Mouse (Mus musculus) erythroblast, embryonic 14.5 days (primary cell): ENCODE measurements around the gene Tff2.

Experiments
- GATA1 ChIP-seq: IDR thresholded peaks from 2 replicates; pipeline ENCODE4 v1.6.1; 2012; ENCODE audit warnings: low read length, inconsistent platforms, mixed read lengths
- TAL1 ChIP-seq: IDR thresholded peaks from 3 replicates; pipeline ENCODE4 v1.6.1; 2012; ENCODE audit warnings: low read length, inconsistent platforms, mixed read lengths

DNA sequence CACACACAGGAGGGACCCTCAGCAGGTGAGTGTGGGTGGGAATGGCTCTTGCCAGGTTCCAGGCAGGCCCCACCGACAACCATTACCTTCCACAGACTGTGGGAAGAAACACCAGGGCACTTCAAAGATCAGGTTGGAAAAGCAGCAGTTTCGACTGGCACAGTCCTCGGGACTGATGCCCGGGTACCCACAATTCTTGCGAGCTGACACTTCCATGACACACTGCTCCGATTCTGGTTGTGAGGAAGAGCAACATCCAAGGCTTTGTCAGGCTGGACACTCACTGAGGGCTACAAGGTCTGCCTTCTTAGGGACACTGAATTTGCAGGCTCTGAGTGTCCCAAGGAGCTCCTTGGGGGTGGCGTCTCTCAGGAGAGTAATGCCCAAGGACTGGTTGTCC, 2.0 kb downstream of the Tff2 start:
- no peak for TF ChIP-seq TAL1
- TF ChIP-seq GATA1 = no peak
